Mouse (Mus musculus): Measurements from ENCODE around the gene 4930519G04Rik. TPM values are rescaled to one million over a fixed set of nuclear protein-coding genes. Genes with fewer than 3 reads are reported as not detected.
"Not testable (repeated sequence)": the region's sequence is repeated elsewhere in the genome, so short reads cannot be mapped to it uniquely, and the experiment has no call there.

Gene 4930519G04Rik
- polyA plus RNA-seq (2015; fragmentation: Nextera tagmentation; extraction: Ambion mirVana) = not detected in 2 replicates

DNA sequence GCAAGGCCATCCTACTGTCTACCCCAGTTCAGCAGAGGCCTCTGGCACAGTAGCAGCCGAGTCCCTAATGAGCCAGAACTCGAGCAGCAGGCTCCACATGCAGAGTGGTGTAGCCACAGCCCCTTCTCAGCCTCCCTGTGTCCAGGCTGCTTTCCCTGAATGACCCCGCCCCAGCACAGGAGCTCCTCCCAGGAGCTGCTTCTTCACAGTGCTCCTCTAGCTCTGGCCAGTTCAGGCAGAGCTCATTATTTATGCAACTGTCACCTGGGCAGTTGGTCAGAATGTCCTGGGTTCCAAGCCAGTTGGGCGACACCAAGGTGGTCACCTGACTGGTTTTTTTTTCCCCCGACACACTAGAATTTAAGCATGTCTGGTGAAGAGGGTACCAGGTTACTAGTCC lies at the start of gene 4930519G04Rik:
TSS of gene 4930519G04Rik (plus strand) at position 301 of the 400 bp plus-strand sequence.
- WGBS = 75% methylated on average over 3 of the region's 5 CpGs
- H3K4me2 ChIP-seq; H3K4me1 ChIP-seq (replicated peaks); H3K9ac ChIP-seq; H3K4me3 ChIP-seq; H3K9me3 ChIP-seq; H3K27me3 ChIP-seq; H3K27ac ChIP-seq (replicated peaks); H3K36me3 ChIP-seq; ATAC-seq (ENCODE audit: low read depth): not testable (repeated sequence)

DNA sequence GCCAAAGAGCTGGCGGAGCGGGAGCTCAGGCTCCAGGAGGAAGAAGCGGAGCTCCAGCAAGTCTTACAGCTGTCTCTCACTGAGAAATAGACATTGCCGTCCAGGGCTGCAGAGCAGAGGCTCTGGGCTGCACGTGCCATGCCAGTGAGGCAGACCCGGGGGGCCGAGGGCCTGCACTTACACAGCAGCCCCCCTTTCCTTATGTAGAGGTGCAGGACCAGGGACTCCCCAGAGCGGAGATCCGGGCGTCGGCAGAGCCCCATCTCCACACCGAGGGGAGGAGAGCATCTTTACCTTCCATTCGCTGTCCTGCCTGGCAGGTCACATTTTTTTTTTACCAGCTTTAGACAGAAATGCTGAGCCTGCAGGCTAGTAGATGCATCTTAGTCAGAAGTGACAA lies 49.1 kb upstream of the 4930519G04Rik start:
- Histone ChIP-seq H3K9me3 (no peaks in the 10 kb centered on the region), H3K27ac (replicated peaks) (no peak overlapping the region), H3K36me3 (peaks cover 93% of the 10 kb centered on the region), H3K4me2 (no peak overlapping the region), H3K4me1 (replicated peaks) (peaks cover 19% of the 10 kb centered on the region), H3K4me3 (no peak overlapping the region), H3K9ac (no peak overlapping the region), H3K27me3 (no peaks in the 10 kb centered on the region)
- 89% methylated on average over 13 of the region's 13 CpGs for WGBS
- no peak for ATAC-seq (ENCODE audit: low read depth)

DNA sequence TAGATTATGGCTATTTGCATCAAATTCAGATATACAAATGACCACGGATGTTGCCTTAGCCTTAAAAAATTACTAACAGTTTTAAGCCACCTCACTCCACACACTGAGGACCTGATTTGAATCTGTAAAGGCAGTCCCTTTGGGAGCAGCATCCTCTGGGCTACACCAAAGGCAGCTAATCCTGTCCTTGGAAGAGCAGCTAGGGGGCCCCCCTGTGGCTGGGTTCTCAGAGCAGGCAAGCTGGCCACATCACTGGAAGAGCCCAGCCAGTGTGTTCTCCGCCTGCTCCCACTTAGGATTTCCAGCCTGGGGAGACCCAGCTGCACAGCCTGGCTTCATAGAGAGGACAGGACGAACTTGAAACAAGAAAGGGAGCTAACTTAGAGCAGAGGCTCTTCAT lies 48.5 kb upstream of the 4930519G04Rik start:
- Histone ChIP-seq H3K27ac (replicated peaks) (no peak overlapping the region), H3K4me3 (no peak overlapping the region), H3K4me2 (no peak overlapping the region), H3K27me3 (no peaks in the 10 kb centered on the region), H3K9me3 (no peaks in the 10 kb centered on the region), H3K9ac (no peak overlapping the region), H3K36me3 (peaks cover 91% of the 10 kb centered on the region), H3K4me1 (replicated peaks) (peaks cover 25% of the 10 kb centered on the region)
- WGBS = 33% methylated on average over 3 of the region's 3 CpGs
- no peak for ATAC-seq (ENCODE audit: low read depth)

DNA sequence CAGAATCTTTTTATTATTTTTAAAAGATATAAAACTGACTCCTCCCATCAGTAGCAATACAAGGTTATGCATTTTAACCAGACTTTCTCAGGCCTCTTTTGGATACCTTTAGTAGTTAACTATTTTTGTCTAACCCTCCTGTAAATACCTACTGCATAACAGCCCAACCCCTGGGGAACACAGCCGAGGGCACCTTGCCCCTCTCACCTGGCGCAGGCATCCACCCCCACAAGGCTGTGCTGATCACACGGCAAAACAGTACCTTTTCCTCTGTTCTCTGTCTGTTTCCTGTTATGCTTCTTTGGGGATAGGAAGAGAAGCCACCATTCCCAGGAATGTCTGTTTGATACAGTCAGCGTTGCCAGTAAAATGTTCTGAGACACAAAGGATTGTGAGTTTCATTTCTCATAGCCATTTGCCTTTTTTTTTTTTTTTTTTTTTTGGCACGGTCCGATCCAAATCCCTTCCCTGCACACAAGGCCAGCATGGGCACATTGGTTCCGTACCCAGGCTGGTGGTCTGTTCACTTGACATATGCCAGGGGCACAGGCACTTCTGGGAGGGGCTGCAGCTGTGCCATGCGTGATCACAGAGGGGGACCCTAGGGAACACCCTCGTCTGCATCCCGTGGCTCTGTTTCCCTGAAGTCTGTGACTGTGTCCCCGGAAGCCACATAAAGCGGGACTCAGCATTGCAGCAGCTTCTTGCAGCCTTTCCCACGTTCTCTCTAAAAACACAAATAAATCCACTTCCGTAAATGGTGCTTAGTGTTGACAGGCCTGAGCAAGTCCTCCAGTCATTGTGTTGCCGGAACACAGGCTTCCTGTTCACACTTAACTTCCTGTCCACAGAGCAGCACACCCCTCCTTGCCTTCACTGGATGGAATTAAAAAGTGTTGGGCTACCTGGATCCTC lies 47.8 kb upstream of the 4930519G04Rik start:
- no peak overlapping the region for H3K4me2 ChIP-seq
- H3K36me3 ChIP-seq = peaks cover 88% of the 10 kb centered on the region
- no peak overlapping the region for H3K9ac ChIP-seq
- H3K4me1 ChIP-seq (replicated peaks) = peaks cover 25% of the 10 kb centered on the region
- no peak for ATAC-seq (ENCODE audit: low read depth)
- H3K4me3 ChIP-seq = no peak overlapping the region
- WGBS = 58% methylated on average over 15 of the region's 15 CpGs
- H3K9me3 ChIP-seq = no peaks in the 10 kb centered on the region
- H3K27me3 ChIP-seq = no peaks in the 10 kb centered on the region
- peak overlapping the region; percentile 56; the same call in 1 of the 2 replicates for H3K27ac ChIP-seq (replicated peaks)

DNA sequence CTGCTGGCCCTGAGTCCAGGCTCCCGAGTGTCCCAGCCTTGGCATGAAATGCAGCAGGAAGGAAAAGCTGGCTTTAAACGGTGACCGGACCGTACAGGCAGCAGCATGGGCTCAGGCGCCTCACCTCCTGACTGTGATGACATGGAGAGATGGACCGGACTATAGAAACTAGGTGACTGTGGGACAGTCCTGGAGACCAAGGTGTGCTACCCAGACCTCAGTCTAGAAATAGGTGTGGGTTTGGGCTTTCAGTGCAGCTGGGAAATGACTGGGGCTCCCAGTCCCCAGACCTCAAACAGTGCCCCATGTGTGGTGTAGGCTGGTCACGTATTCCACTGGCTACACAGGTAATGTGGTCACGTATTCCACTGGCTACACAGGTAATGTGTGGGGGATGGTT lies 46.8 kb upstream of the 4930519G04Rik start:
- peak overlapping the region; percentile 56 for H3K27ac ChIP-seq (replicated peaks)

DNA sequence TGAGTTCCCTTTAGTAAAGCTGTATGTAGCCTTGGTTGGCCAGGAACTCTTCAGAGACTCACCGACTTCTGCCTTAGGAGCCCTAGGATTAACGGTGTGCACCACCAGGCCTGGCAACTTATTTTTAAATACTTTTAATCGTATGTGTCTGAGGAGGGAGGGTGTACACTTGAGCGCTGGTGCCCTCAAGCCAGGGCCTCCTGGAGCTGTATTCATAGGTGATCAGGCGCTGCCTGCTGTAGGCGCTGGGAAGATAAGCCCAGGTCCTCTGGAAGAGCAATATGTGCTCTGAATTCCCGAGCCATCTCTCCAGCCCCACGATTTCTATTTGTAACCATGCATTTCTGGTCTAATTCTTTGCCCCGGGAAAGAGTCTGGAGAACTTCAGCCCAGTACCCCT lies 46.4 kb upstream of the 4930519G04Rik start:
- no peak for ATAC-seq (ENCODE audit: low read depth)
- Histone ChIP-seq H3K36me3 (peaks cover 80% of the 10 kb centered on the region), H3K4me1 (replicated peaks) (peaks cover 39% of the 10 kb centered on the region), H3K9ac (no peak overlapping the region), H3K4me2 (no peak overlapping the region), H3K27me3 (no peaks in the 10 kb centered on the region), H3K9me3 (no peaks in the 10 kb centered on the region), H3K27ac (replicated peaks) (peak overlapping the region; percentile 28; the same call in 1 of the 2 replicates), H3K4me3 (no peak overlapping the region)
- 51% methylated on average over 9 of the region's 9 CpGs for WGBS

More for the DNA sequence above, 46.8 kb upstream of the 4930519G04Rik start:
- ATAC-seq (ENCODE audit: low read depth) = no peak
- Histone ChIP-seq H3K9me3 (no peaks in the 10 kb centered on the region), H3K9ac (no peak overlapping the region), H3K4me3 (no peak overlapping the region), H3K4me2 (no peak overlapping the region), H3K36me3 (peaks cover 84% of the 10 kb centered on the region), H3K27me3 (no peaks in the 10 kb centered on the region), H3K4me1 (replicated peaks) (peaks cover 35% of the 10 kb centered on the region)
- 92% methylated on average over 8 of the region's 8 CpGs for WGBS

DNA sequence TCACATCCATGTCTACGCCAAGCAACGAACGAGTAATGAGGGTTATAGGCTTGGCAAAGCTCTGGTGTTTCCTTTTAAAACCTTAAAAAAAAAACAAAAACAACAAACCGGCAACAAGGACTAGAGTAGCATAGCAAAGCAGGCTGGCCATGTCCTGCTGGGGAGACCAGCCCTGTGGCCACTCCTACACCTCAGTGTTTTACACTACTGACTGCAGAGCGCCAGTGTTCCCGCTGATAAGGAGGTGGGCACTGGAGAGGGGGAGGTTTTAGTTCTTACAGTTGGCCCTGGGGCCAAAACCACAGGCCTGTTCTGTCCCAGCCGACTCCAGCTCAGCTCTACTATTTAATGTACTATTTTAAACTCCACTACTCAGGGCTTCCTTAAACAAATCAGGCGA lies 46.0 kb upstream of the 4930519G04Rik start:
- Histone ChIP-seq H3K4me1 (replicated peaks) (peaks cover 43% of the 10 kb centered on the region), H3K9me3 (no peaks in the 10 kb centered on the region), H3K4me2 (no peak overlapping the region), H3K36me3 (peaks cover 76% of the 10 kb centered on the region), H3K9ac (no peak overlapping the region), H3K4me3 (no peak overlapping the region), H3K27ac (replicated peaks) (peak overlapping the region; percentile 28; the same call in 1 of the 2 replicates), H3K27me3 (no peaks in the 10 kb centered on the region)
- WGBS = 31% methylated on average over 8 of the region's 8 CpGs
- no peak for ATAC-seq (ENCODE audit: low read depth)

DNA sequence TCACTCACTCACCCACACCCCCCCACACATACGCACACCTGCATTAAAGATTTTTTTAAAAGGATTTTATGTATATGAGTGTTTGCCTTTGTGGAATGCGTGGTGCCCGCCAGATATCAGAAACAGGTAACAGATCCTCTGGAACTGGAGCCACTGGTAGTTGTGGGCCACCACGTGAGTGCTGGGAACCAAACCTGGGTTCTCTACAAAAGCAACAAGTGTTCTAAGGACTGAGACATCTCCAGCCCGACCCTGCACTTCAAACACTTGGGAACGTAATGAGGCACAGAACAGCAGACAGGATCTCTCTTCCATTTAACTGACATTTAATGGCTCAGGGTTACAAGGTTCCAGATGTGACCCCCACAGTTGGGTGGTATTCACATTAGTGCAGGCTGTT lies 45.6 kb upstream of the 4930519G04Rik start:
- no peak overlapping the region for H3K27ac ChIP-seq (replicated peaks)

DNA sequence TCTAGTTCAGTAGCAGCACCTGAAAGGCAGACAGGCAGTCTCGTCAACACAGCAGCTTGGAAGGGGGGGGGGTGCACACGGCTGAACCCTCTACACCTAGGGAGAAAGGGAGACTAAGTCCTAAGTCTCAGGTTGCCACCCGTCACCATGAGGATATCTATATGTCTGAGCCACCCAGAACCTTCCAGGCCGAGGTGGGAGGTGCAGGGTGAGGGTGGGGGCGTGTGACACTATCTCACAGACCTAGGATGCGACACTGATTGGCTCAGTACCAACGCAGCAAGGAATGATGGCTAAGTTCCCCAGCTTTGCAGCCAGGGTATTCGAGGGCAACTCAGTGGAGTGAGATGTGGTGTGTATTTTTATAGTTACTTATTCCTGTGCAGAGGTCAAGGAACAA lies 45.1 kb upstream of the 4930519G04Rik start:
- H3K9me3 ChIP-seq = no peaks in the 10 kb centered on the region
- no peak overlapping the region for H3K4me2 ChIP-seq
- peaks cover 49% of the 10 kb centered on the region for H3K4me1 ChIP-seq (replicated peaks)
- 83% methylated on average over 8 of the region's 8 CpGs for WGBS
- H3K36me3 ChIP-seq = peaks cover 67% of the 10 kb centered on the region
- no peak overlapping the region for H3K27ac ChIP-seq (replicated peaks)
- H3K9ac ChIP-seq = no peak overlapping the region
- ATAC-seq (ENCODE audit: low read depth) = no peak
- no peaks in the 10 kb centered on the region for H3K27me3 ChIP-seq
- H3K4me3 ChIP-seq = no peak overlapping the region

More for the DNA sequence above, 45.6 kb upstream of the 4930519G04Rik start:
- H3K27me3 ChIP-seq = no peaks in the 10 kb centered on the region
- H3K9ac ChIP-seq = no peak overlapping the region
- no peak for ATAC-seq (ENCODE audit: low read depth)
- peaks cover 72% of the 10 kb centered on the region for H3K36me3 ChIP-seq
- H3K4me3 ChIP-seq = no peak overlapping the region
- WGBS = 70% methylated on average over 6 of the region's 6 CpGs
- H3K9me3 ChIP-seq = no peaks in the 10 kb centered on the region
- no peak overlapping the region for H3K4me2 ChIP-seq
- peaks cover 47% of the 10 kb centered on the region for H3K4me1 ChIP-seq (replicated peaks)

DNA sequence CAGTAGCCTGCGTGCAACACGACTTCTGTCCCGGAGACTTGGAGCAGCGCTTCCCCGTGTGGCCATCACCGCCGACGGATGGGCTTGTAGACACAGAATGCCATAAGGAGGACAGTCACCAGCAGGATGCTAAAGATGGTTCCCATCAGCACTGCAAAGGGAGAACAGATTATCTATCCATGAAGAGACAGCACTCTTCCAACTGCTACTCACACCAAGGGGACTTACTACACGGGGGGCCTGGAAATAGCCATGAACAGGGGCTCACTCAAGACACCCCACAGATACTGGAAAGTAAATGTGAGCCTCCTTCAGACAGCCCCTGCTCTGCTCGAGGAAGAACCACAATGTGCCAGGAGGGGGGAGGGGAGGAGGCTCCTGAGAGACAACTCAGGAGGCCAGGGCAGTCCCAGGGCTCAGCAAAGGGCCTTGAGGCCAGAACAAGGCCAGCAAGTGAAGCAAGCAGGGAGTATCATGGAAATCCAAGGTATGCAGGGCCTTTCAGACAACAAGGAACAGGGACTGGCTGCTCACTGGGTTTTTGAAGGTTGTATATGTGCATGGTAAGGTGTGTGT lies 44.2 kb upstream of the 4930519G04Rik start:
- H3K9ac ChIP-seq = no peak overlapping the region
- 84% methylated on average over 10 of the region's 10 CpGs for WGBS

DNA sequence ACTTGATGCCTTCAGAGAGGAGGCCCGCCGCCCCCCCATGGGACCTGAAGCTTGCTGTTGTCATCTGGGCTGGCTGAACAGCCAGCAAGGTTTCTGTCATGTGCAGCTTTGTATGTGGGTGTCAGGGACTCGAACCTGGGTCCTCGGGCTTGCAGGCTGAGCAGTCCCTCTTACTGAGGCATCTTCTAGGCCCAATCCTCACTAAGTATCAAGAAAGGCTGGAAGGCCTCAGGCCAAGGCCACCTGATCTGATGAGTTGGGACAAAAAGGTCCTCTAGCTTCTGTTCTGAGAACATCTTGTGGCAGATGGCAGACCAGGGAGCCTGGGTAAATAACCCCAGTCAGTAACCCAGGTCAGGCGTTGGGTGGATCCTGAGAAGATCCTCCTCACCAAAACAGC lies 43.6 kb upstream of the 4930519G04Rik start:
- Histone ChIP-seq H3K4me1 (replicated peaks) (peaks cover 49% of the 10 kb centered on the region), H3K27ac (replicated peaks) (no peak overlapping the region), H3K27me3 (no peaks in the 10 kb centered on the region), H3K36me3 (peaks cover 52% of the 10 kb centered on the region), H3K4me3 (no peak overlapping the region), H3K9me3 (no peaks in the 10 kb centered on the region), H3K9ac (no peak overlapping the region), H3K4me2 (no peak overlapping the region)
- no peak for ATAC-seq (ENCODE audit: low read depth)
- WGBS = 92% methylated on average over 5 of the region's 5 CpGs

More for the DNA sequence above, 44.2 kb upstream of the 4930519G04Rik start:
- H3K4me1 ChIP-seq (replicated peaks) = peaks cover 49% of the 10 kb centered on the region
- H3K4me2 ChIP-seq = no peak overlapping the region
- H3K27me3 ChIP-seq = no peaks in the 10 kb centered on the region
- H3K9me3 ChIP-seq = no peaks in the 10 kb centered on the region
- no peak for ATAC-seq (ENCODE audit: low read depth)
- H3K36me3 ChIP-seq = peaks cover 58% of the 10 kb centered on the region
- no peak overlapping the region for H3K27ac ChIP-seq (replicated peaks)
- no peak overlapping the region for H3K4me3 ChIP-seq

DNA sequence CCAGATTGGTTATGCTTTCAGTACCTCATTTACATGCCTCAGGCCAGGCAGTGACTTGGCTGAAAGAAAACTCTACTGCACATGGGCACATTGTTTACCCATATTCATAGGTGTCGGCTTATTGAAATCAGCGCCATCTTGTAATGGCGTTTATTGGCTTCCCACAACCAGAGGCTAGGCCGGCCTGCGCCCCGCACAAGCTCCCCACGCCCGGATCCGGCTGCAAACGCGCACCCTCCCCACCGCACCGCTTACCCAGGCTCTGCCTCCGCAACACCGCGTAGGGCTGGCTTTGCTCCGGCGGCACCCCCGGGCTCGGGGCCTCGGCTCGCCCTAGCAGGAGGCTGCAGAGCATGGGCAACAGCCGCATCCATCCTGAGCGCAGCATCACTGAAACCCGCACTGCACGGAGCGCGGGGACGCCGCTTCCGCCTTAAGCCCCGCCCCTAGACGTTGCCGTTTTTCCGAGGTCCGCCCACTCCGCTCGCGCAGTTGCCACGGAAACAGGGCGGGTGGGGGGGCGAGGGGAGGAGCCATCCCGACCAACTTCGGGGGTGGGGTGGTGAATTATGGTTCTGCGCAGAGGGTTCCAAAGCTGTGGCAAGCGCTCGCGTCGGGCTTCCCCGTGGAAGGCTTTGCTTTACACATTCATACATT lies 39.8 kb upstream of the 4930519G04Rik start:
- H3K27me3 ChIP-seq = no peaks in the 10 kb centered on the region
- H3K4me2 ChIP-seq = peak overlapping the region; percentile 79
- ATAC-seq (ENCODE audit: low read depth) = peak; percentile 98
- H3K9me3 ChIP-seq = no peaks in the 10 kb centered on the region
- H3K27ac ChIP-seq (replicated peaks) = peak overlapping the region; percentile 97
- H3K4me1 ChIP-seq (replicated peaks) = peaks cover 33% of the 10 kb centered on the region
- under 1% methylated on average over 50 of the region's 50 CpGs for WGBS
- H3K9ac ChIP-seq = peak overlapping the region; percentile 92
- H3K4me3 ChIP-seq = peak overlapping the region; percentile 82
- H3K36me3 ChIP-seq = peaks cover 24% of the 10 kb centered on the region
